In the genomic region with DNA sequence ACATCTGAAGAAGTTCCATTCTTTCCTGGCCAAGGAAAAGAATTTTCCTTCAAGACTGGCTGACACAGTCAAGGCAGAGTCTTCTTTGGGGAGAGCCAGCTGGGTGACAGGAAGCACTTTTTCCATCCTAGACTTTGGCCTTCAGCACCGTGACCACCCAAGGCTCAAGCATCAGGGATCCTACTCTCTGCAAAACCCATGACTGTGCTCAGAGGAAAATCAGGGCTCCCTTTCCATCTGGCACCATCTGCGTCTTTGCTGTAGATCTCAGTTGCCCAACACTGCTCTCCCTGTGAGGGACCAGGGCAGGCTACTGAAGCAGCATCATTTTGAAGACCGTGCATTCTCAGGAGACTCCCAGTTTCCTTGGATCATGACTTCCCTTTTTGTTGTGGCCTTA, we compare ENCODE assay signal across 24 mouse cellular contexts. TPM values are rescaled to one million over a fixed set of nuclear protein-coding genes. Genes with fewer than 3 reads are reported as not detected.
A peak's percentile ranks its signal among the peaks of the same experiment; 100 is the strongest.
DNase-seq lines count a peak whose midpoint lies in the region; ATAC-seq lines count a peak whose summit lies in the region.
"Had no signal": no experiment of that assay in that cellular context is flagged by ENCODE, and none has a peak within 500 bp of the region (broad histone marks: within the 10 kb centered on the region; RNA-seq: fewer than 3 reads in every experiment).

No protein-coding gene starts in this region.

- H3K9me3 ChIP-seq in heart, embryonic 12.5 days (replicated peaks): 0 out of 2 replicates have a peak, but pooled peaks cover 3% of the 10 kb centered on the region
- H3K9me3 ChIP-seq: embryonic facial prominence, embryonic 13.5 days; heart, embryonic 13.5 days; hindbrain, embryonic 10.5 days; limb, embryonic 13.5 days had no signal

- no peak overlapping the region for H3K4me3 ChIP-seq in heart, embryonic 12.5 days
- H3K4me3 ChIP-seq: embryonic facial prominence, embryonic 13.5 days; heart, embryonic 13.5 days; hindbrain, embryonic 10.5 days; layer of hippocampus, adult 2 months; limb, embryonic 13.5 days had no signal

- no peak overlapping the region for H3K4me2 ChIP-seq in heart, embryonic 12.5 days
- H3K4me2 ChIP-seq: embryonic facial prominence, embryonic 13.5 days; heart, embryonic 13.5 days; limb, embryonic 13.5 days had no signal

- no peak for ATAC-seq in heart, embryonic 12.5 days (ENCODE audit: insufficient number of reproducible peaks, low FRiP score)
- ATAC-seq: forebrain, embryonic 14.5 days; hindbrain, postnatal 0 days; Patski had no signal

- H3K27me3 ChIP-seq in heart, embryonic 12.5 days (replicated peaks): no peaks in the 10 kb centered on the region
- H3K27me3 ChIP-seq: embryonic facial prominence, embryonic 13.5 days; heart, embryonic 13.5 days; limb, embryonic 13.5 days; Patski had no signal

- DNase-seq in heart, adult 8-10 months (ENCODE audit: low spot score): peak; percentile 51
- DNase-seq in kidney, postnatal 14 days: peak; percentile 35
- DNase-seq in kidney, postnatal 25 days: no peak
- DNase-seq in MEL-GATA-1-ER (ENCODE audit: extremely low read depth, low read depth): peak; percentile 22
- peak; percentile 63 for DNase-seq in heart, postnatal 25 days (ENCODE audit: low spot score)
- DNase-seq in urinary bladder, adult 2 months (ENCODE audit: low spot score): no peak
- DNase-seq: adrenal gland, postnatal 10 days; kidney, adult 18-20 months; layer of hippocampus, postnatal 36 days; retina, postnatal 1 day had no signal

- no peak overlapping the region for H3K27ac ChIP-seq in heart, embryonic 12.5 days (ENCODE audit: poor library complexity, severe bottlenecking)
- H3K27ac ChIP-seq: embryonic facial prominence, embryonic 13.5 days; heart, embryonic 13.5 days; hindbrain, embryonic 10.5 days; hindbrain, postnatal 0 days; layer of hippocampus, adult 2 months; limb, embryonic 13.5 days; liver, embryonic 14.5 days had no signal

- no peaks in the 10 kb centered on the region for H3K36me3 ChIP-seq in heart, embryonic 12.5 days
- H3K36me3 ChIP-seq: embryonic facial prominence, embryonic 13.5 days; heart, embryonic 13.5 days; hindbrain, embryonic 10.5 days; limb, embryonic 13.5 days had no signal

- no peaks in the 10 kb centered on the region for H3K4me1 ChIP-seq in heart, embryonic 12.5 days (replicated peaks)
- H3K4me1 ChIP-seq: embryonic facial prominence, embryonic 13.5 days; heart, embryonic 13.5 days; hindbrain, embryonic 10.5 days; limb, embryonic 13.5 days had no signal

- intact Hi-C loops in heart, postnatal 25 days (cut with DNase I): no loop called here

- H3K9ac ChIP-seq in heart, embryonic 12.5 days: no peak overlapping the region
- H3K9ac ChIP-seq: embryonic facial prominence, embryonic 13.5 days; heart, embryonic 13.5 days; limb, embryonic 13.5 days; liver, embryonic 14.5 days had no signal

- WGBS in heart, embryonic 12.5 days: 75% methylated on average over 3 of the region's 3 CpGs

RNA-seq across cellular contexts. Expression of a gene that starts 51.1 kb away (rescaled TPM):
- not detected for total RNA-seq in heart, adult 8-10 months (2022)
- not detected in 2 replicates for polyA plus RNA-seq in heart, embryonic 12.5 days (2016; fragmentation: Nextera tagmentation; extraction: Ambion mirVana)
- not detected for total RNA-seq in heart, postnatal 25 days (2021)
- 0.03 TPM in 1 of 2 replicates, not detected in the other for polyA plus RNA-seq in urinary bladder, adult 2 months (2012; rRNA removed)
- total RNA-seq: adrenal gland, postnatal 10 days; hindbrain, postnatal 0 days; layer of hippocampus, adult 2 months; layer of hippocampus, postnatal 36 days; left cerebral cortex, postnatal 14 days had no signal
- polyA plus RNA-seq: embryonic facial prominence, embryonic 13.5 days; forebrain, embryonic 14.5 days; heart, embryonic 13.5 days; hindbrain, embryonic 10.5 days; hindbrain, postnatal 0 days; limb, embryonic 13.5 days; lung, embryonic 16.5 days; neural tube, embryonic 11.5 days; Patski; stomach, embryonic 16.5 days had no signal

Comparison
In these comparisons a context has a peak if more than half of its experiments do, and no peak if none do; other contexts are left out.
1. DNase-seq: peak in heart, adult 8-10 months (single experiment), kidney, postnatal 14 days (single experiment), MEL-GATA-1-ER (single experiment) and heart, postnatal 25 days (single experiment); none in kidney, postnatal 25 days (0 of 2) and urinary bladder, adult 2 months (single experiment).